Mouse (Mus musculus) brain, embryonic 14.5 days (tissue): ENCODE data around the gene Mef2a. TPM values are rescaled to one million over a fixed set of nuclear protein-coding genes. Genes with fewer than 3 reads are reported as not detected.
"Not testable (repeated sequence)": the region's sequence is repeated elsewhere in the genome, so short reads cannot be mapped to it uniquely, and the experiment has no call there.

ENCODE experiments used
- DNase-seq: peaks from one replicate; pipeline ENCODE4 v3.0.0-alpha.2; 2011; ENCODE audit warnings: low read depth
- CTCF ChIP-seq: fragments of 200-500 bp; IDR thresholded peaks from 2 replicates; pipeline ENCODE4 v1.5.1; 2012; ENCODE audit warnings: inconsistent platforms, mild to moderate bottlenecking, moderate library complexity, borderline replicate concordance; ENCODE audit not compliant: insufficient read depth, insufficient read length; ENCODE audit errors: extremely low read depth
- POLR2A ChIP-seq: fragments of 200-500 bp; IDR thresholded peaks from 2 replicates; pipeline ENCODE4 v1.6.1; 2012; ENCODE audit warnings: mild to moderate bottlenecking, inconsistent platforms, borderline replicate concordance; ENCODE audit not compliant: poor library complexity, insufficient read depth, insufficient read length, severe bottlenecking; ENCODE audit errors: extremely low read depth
- polyA plus RNA-seq: library from polyadenylated mRNA; depleted of rRNA; stranded (reverse); fragments of >200 nt; gene quantifications from 2 replicates; pipeline ENCODE4 v1.2.3, GENCODE M21; 2012

The Mef2a gene
- polyA plus RNA-seq, 1 experiment = 41.6 TPM

DNA sequence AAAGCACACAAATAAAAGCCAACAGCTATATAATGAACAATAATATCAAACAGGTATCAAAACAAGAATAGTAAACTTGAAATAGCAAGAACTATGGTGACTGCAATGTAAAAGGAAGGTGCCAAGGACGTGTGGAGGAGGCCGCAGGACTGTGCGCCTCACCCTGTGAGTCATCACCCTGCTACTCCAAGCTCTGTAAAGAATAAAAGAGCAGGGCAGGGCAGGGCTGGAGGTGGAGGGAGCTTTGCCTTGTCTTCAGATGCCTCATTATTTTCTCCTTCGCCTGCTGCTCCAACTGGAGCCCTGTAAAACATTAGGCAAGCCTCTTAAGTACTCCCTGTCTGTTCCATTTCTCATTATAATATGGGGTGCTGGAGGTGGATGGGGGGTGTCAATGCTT is 85.2 kb downstream of the Mef2a start:
- TF ChIP-seq POLR2A = no peak
- no peak for TF ChIP-seq CTCF
- no peak for DNase-seq

DNA sequence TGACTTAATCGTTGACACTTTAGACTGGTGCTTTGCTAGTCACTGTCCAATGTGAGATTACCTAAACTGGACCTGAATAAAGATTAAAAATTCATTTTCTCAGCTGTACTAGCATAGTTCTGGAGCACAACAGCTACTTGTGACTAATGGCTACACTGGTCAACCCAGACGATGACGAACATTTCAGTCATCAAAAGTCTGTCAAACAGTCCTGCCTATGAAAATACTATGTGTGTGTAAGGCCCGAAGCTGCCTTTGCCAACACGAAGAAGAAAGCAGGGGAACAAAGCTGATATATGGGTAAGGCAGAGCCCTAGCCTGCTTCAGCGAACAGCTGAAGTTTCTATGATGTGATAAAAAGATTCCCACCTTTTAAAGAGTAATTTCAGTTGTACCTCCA is 89.1 kb downstream of the Mef2a start:
- DNase-seq = no peak
- TF ChIP-seq POLR2A (no peak), CTCF (no peak)

DNA sequence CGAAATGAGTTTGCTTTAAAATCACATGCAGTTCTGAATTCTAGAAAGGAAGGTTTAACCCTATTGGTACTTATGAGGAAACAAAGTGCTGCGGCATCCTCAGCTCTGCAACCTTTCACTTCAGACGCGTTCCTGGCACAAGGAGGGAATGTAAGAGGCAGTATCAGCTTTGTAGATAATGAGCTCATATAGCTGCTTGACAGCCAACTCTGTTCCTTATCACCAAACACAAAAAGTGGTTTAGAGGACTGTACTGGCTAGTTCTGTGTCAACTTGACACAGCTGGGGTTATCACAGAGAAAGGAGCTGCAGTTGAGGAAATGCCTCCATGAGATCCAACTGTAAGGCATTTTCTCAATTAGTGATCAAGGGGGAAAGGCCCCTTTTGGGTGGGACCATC is 102.2 kb downstream of the Mef2a start:
- not testable (repeated sequence) for DNase-seq

DNA sequence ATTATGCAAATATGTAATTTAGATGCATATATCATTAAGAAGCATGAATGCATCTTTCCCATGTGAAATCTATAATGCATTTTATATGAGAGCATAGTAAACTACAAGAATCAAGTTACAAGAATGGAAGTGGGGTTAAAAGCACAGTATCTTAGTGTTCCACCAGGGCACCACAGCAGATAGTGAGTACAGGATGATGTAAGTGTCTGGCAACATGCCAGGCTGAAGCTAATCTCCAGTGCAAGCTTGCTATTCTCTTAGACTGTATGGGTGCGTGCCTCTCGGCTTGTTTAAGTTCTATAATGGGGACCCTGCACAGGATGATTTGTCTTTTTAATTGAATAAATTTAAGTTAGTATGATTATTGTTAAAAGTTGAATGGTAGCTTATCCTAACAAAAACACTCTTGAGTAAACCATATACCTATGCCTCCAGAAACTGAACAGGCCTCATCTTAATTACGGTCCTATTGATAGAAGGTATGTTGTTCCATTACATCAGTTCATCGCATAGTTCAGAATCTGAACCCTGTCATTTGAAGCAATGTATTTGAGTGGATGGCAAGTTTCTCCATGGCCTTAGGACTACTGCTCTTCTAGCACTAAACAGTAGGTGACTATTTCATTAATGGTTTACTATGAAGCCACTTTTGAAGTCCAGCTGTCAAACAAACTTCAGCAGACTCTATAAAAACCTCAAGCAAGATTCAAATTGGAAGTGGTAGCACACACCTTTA is 112.7 kb downstream of the Mef2a start:
- TF ChIP-seq CTCF = peak; percentile 30; the same call in 1 of the 2 replicates
- no peak for TF ChIP-seq POLR2A

DNA sequence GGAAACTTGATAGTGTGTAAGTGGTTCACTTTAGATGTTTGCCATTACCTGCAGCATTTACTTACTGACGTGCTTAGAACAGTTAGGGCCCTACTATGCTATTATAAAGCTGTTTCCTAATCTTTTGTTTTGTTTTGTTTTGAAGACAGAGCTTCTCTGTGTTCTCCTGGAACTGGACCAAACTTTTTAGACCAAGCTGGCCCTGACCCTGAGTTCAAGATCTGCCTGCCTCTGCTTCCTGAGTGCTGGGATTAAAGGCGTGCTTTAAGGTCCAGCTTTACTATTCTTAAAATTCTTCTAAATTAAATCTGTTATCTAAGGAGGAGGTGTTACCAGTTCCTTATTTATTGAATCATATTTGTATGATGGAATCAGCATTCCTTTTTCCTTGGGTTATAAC is 126.6 kb downstream of the Mef2a start:
- DNase-seq = no peak
- TF ChIP-seq CTCF = no peak
- no peak for TF ChIP-seq POLR2A

More for the DNA sequence above, 112.7 kb downstream of the Mef2a start:
- DNase-seq = peak; percentile 87

DNA sequence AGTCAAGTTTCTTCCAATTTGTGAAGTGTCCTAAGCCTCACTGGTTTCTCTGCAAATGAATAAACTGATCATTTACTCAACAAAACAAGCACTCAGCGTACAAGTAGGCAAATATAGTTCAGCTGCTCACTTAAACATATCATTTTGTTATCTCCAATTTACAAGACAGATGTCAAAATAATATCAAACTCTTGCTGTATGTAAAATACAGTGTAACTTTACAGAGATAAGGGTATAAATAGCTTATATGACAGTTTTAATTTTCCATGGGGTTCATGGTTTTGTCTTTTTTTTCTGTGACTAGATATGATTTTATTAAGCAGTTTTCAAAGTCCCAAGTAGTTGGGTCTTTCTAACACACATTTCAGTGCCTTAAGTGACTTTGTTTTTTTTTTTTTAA is 127.4 kb downstream of the Mef2a start:
- TF ChIP-seq CTCF (no peak), POLR2A (no peak)
- DNase-seq = no peak

DNA sequence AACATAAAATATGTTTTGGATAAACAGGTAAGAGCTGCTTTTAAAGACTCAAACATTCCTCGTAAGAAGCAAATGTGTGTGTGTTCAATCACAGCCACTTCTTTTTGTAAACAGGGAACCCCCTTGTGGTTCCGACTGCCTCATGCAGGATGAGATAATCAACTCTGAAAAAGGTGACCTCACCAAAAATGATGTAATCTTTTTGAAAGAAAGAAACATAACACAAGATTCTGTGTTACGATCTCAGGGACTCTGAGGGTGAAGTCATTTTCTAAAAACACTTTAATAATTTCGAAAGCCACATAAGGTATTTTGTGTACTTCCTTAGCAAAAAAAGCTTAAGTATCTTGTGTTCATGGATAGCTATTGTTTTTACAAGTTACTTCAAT is 128.8 kb downstream of the Mef2a start:
- DNase-seq = peak; percentile 38
- TF ChIP-seq CTCF = peak; percentile 2; the same call in 1 of the 2 replicates
- no peak for TF ChIP-seq POLR2A

DNA sequence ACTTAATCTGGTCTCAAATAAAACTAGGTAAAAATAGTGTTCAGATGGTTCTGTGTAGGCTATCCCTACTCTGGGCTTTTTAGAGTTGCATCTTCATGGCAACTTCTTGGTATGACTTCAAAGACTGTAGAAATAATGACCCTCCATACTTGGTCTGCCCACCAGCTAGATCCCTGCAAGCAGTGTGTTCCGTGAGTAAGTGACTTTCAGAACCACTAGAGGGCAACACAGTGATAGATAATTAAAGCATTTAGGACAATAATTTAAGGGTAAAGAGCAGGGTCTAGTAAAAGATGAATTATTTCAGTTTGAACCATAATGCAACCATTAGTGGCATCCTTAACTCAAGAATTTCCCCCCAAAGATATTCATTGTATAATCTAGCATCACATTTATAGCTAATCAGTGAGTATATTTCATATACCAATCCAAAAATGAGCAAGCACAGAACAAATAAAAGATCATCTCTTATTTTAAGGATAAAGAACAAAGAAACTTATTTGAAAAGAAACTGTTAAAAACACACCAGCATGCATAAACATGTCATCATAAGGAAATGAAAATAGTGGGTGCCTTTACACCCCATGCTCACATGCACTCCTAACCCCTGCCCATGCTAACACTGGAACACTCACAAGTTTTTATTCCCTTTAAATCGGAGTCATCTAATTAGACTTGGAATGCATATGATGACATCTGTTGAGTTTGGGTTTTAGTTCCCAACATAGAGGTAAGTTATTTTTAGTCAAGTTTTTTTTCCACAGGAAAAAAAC is 129.4 kb downstream of the Mef2a start:
- peak; percentile 71 for DNase-seq

DNA sequence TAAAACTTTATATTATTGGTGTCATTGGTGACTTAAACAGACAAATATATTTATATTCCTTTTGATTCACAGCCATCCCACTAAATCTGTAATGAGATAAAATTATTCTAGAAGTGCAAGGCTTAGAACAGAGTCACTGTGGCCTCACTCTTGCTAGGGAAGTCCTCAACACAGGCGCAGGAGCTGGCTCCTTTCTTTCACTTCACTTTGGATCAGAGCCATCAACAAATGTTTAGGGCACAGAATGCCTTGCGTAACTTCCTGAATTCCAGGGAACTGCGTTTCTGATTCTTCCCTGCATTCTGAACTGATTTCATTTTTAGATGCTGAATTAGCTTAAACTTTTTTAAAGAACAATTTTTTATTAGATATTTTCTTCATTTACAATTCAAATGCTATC is 130.7 kb downstream of the Mef2a start:
- DNase-seq = no peak
- TF ChIP-seq POLR2A (no peak), CTCF (no peak)

More for the DNA sequence above, 129.4 kb downstream of the Mef2a start:
- TF ChIP-seq CTCF (peak; percentile 53; the same call in 1 of the 2 replicates), POLR2A (no peak)

DNA sequence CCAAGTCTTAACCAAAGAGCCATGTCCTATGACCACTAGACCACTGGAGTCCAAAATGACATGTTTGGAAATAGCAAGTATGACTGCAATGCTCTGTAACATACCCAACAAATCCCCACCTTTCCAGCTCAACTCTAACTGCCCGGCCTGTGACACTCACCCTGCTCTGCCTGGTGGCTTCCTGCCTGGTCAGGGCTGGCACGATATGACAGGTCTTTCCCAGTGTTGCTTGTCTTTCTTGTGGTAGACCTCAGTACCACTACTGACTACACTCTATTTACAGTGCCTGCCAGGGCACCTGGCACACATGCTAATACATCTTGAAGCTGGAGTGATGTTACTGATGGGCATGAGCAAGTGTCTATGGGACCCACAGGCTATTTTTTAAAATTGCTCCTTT is 134.9 kb downstream of the Mef2a start:
- DNase-seq = no peak
- TF ChIP-seq POLR2A (no peak), CTCF (no peak)

DNA sequence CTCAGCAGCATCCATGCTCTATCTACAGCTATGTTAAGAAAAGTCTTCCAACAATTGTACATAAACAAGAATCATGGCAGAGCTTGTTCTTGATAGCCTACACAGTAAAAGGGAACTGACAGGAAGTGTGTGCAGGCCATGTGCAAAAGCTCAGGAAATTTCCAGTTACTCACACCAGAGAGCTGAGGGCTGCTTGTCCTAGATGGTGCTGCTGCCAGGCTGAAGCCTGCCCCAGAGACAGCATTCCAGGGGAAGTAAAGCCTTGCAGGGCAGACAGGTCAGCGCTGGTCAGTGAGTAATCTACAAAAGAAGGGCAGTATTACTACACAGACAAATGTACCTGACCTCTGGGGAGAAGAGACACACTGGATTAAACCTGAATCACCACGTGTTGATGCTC is 136.3 kb downstream of the Mef2a start:
- no peak for DNase-seq
- TF ChIP-seq CTCF (no peak), POLR2A (no peak)

DNA sequence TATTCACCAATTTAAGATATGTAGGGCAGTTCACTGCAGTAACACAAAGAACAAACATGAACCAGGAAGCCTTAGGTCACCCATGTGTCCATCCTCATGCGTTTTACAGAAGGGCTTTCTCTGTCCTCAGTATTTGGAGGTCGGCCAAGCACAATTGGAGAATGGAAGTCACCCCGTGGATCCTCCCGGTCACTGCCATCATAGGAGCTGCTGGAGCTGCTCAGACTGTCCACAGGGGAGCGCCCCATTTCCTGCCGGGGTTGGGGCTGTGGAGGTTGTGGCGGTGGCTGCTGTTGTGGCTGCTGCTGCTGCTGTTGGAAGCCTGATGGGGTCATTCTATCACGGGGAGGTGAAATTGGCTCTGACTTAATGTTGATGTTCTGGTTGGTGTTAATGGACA is 137.9 kb downstream of the Mef2a start:
- TF ChIP-seq CTCF = no peak
- TF ChIP-seq POLR2A = no peak
- no peak for DNase-seq

DNA sequence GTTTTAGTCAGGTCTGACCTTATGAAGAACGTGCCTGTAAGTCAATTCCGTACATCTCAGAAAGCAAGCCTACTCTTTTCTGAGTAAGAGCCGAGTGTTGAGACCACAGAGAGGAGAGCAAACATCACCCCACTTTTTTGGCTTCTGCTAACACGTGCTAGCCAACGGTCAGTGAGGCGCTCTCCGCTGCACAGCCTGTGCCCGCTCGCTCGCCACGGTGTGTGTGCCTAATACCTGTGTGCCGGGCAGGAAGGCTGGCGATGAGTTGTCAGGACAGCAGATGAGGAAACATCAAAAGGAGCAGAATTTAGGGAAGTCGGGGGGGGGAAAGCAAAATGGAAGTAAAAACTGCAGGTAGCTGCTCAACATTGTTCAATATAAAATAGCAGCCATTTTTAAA is 140.2 kb downstream of the Mef2a start:
- TF ChIP-seq CTCF (no peak), POLR2A (no peak)
- DNase-seq = no peak
